Mouse (Mus musculus) CH12.LX (cell line): ENCODE measurements around the gene Tmem54.

Experiments
- CHD2 ChIP-seq: IDR thresholded peaks from 2 replicates; pipeline ENCODE4 v1.6.1; 2011; ENCODE audit warnings: low read length, improper control_type of control experiment
- CTCF ChIP-seq, 2 experiments: IDR thresholded peaks in 1 of 2; conservative IDR thresholded peaks in 1 of 2; 2 replicates each; pipeline ENCODE4 v1.5.1; 2011 to 2012; ENCODE audit warnings: low read depth in 2 of 2, low read length in 2 of 2, improper control_type of control experiment in 1 of 2, inconsistent platforms in 1 of 2, mild to moderate bottlenecking in 1 of 2, moderate library complexity in 1 of 2
- EP300 ChIP-seq: IDR thresholded peaks from 2 replicates; pipeline ENCODE4 v1.6.1; 2011; ENCODE audit warnings: low read length, improper control_type of control experiment
- KAT2A ChIP-seq: IDR thresholded peaks from 2 replicates; pipeline ENCODE4 v1.6.1; 2012; ENCODE audit warnings: low read length, improper control_type of control experiment, inconsistent platforms; ENCODE audit not compliant: insufficient replicate concordance
- MAX ChIP-seq: IDR thresholded peaks from 2 replicates; pipeline ENCODE4 v1.6.1; 2011; ENCODE audit warnings: low read length, improper control_type of control experiment
- MAZ ChIP-seq: IDR thresholded peaks from 2 replicates; pipeline ENCODE4 v1.6.1; 2012; ENCODE audit warnings: low read depth, mild to moderate bottlenecking, inconsistent platforms, low read length, improper control_type of control experiment, moderate library complexity
- NRF1 ChIP-seq: IDR thresholded peaks from 2 replicates; pipeline ENCODE4 v1.6.1; 2014; ENCODE audit warnings: low read depth, mild to moderate bottlenecking, inconsistent platforms, low read length, improper control_type of control experiment, moderate library complexity
- POLR2A ChIP-seq: IDR thresholded peaks from 2 replicates; pipeline ENCODE4 v1.6.1; 2011; ENCODE audit warnings: low read depth, mild to moderate bottlenecking, improper control_type of control experiment, low read length
- USF2 ChIP-seq: conservative IDR thresholded peaks from 2 replicates; pipeline ENCODE4 v1.6.1; 2011; ENCODE audit warnings: low read depth, low read length, improper control_type of control experiment

- TF ChIP-seq NRF1 (no peak), MAX (no peak), MAZ (no peak), POLR2A (no peak), USF2 (no peak), CTCF (conservative IDR thresholded peaks at IDR 0.05 in 1 of 2, IDR thresholded peaks at IDR 0.05 in 1 of 2; ENCODE audit: low read depth in 2 of 2, low read length in 2 of 2) (no peak), EP300 (no peak), CHD2 (no peak), KAT2A (no peak)
These were observed 49.8 kb upstream of the Tmem54 start for GRCm38 (mm10) chr4:129055562-129055961.
